Mouse (Mus musculus): ENCODE results near the gene Lrp8. TPM values are rescaled to one million over a fixed set of nuclear protein-coding genes. Genes with fewer than 3 reads are reported as not detected.

Gene Lrp8
- polyA plus RNA-seq, 1 experiment from 2014 or later = 3.4 TPM

DNA sequence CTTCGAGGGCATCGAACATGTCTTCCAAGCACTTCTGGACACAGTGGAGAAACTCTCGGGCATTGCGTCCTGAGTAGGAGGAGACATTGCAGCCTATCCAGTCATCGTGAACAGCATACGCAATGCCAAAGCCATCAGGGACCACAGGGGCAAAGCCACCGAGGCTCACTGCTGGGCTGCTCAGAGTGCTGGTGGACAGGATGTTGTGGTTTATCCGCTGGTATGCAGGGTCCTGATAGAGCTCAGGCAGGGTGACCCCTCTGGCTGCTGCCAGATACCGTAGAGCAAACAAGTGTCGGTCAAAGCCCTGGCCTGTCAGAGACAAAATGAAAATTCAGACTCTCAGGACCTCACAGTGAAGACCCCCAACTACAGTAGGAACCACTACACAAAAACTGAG, 102.2 kb downstream of the Lrp8 start:
- peaks cover 2% of the 10 kb centered on the region; the same call in 1 of the 2 replicates for H3K4me1 ChIP-seq (replicated peaks)
- H3K9ac ChIP-seq = no peak overlapping the region
- H3K27me3 ChIP-seq (replicated peaks) = no peaks in the 10 kb centered on the region
- H3K4me2 ChIP-seq (replicated peaks) = no peak overlapping the region
- H3K27ac ChIP-seq = no peak overlapping the region
- ATAC-seq = no peak
- peaks cover 35% of the 10 kb centered on the region for H3K36me3 ChIP-seq
- H3K9me3 ChIP-seq = no peaks in the 10 kb centered on the region
- H3K4me3 ChIP-seq (replicated peaks) = no peak overlapping the region
- 92% methylated on average over 10 of the region's 10 CpGs for WGBS

DNA sequence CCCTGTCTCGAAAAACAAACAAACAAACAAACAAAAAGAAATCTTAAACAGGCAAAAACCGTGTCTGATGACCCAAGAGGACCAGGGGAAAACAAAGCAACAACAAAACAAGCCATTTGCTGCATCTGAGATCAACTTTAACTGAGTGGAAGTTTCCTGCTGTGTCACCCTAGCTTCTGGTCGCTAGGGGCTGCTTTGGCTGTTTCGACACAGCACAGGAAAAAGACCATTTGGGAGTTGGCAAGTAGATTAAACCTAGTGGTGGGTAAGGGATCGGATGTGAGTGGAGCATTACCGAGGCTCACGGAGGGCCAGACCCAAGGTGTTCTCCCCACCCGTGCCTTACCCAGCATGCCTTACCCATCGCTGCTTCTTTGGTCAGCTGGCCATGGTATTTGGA, 104.5 kb downstream of the Lrp8 start:
- H3K27ac ChIP-seq = no peak overlapping the region
- no peak overlapping the region for H3K4me3 ChIP-seq (replicated peaks)
- no peak overlapping the region for H3K4me2 ChIP-seq (replicated peaks)
- H3K36me3 ChIP-seq = peaks cover 42% of the 10 kb centered on the region
- no peak for ATAC-seq
- WGBS = 90% methylated on average over 9 of the region's 9 CpGs
- H3K9me3 ChIP-seq = no peaks in the 10 kb centered on the region
- H3K27me3 ChIP-seq (replicated peaks) = no peaks in the 10 kb centered on the region
- no peaks in the 10 kb centered on the region for H3K4me1 ChIP-seq (replicated peaks)
- no peak overlapping the region for H3K9ac ChIP-seq

DNA sequence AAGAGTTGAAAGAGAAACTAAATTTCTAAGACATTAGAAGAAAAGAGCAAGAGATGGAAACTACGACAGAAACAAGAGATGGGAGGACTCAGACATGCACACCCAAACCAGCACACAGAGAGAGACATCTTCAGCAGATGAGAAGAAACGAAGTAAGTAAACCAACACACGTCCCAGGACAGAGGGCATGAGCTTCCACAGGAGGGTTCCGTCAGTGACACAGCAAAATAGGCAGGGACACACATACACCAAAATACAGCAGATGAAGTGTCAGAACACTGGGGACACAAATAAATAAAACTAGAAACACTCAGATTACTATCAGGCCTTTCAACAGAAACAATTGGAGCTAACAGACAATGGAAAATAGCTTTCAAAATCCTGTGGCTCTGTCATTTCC, 108.0 kb downstream of the Lrp8 start:
- Histone ChIP-seq H3K27ac (no peak overlapping the region), H3K9me3 (no peaks in the 10 kb centered on the region), H3K4me3 (replicated peaks) (no peak overlapping the region), H3K4me2 (replicated peaks) (no peak overlapping the region), H3K36me3 (peaks cover 53% of the 10 kb centered on the region), H3K27me3 (replicated peaks) (no peaks in the 10 kb centered on the region), H3K9ac (no peak overlapping the region), H3K4me1 (replicated peaks) (no peaks in the 10 kb centered on the region)
- no peak for ATAC-seq
- WGBS = 86% methylated on average over 4 of the region's 4 CpGs

DNA sequence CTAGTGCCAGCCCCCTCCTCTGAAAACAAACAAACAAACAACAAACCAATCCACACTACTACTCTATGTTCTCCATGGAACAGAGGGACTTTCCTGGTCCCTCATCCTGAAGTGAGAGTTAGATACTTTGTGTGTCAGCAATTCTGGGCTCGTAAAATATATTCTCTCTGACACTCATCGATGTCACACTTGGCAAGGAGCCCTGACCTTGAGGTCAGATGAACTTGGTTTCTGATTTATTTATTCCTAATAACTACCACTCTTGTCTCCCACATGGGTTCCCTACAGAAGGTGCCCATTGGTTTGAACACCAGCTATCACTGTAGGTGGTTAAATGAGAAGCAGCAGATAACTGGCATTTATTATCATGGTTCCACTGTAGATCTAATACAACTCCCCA, 118.3 kb downstream of the Lrp8 start:
- Histone ChIP-seq H3K9ac (no peak overlapping the region), H3K36me3 (no peaks in the 10 kb centered on the region), H3K27ac (0 out of 2 replicates have a peak overlapping the region, but pooled peaks have one; percentile 37), H3K4me3 (replicated peaks) (no peak overlapping the region), H3K27me3 (replicated peaks) (no peaks in the 10 kb centered on the region), H3K4me2 (replicated peaks) (no peak overlapping the region), H3K4me1 (replicated peaks) (peaks cover 18% of the 10 kb centered on the region), H3K9me3 (no peaks in the 10 kb centered on the region)
- WGBS = 81% methylated on average over 2 of the region's 2 CpGs
- ATAC-seq = no peak

DNA sequence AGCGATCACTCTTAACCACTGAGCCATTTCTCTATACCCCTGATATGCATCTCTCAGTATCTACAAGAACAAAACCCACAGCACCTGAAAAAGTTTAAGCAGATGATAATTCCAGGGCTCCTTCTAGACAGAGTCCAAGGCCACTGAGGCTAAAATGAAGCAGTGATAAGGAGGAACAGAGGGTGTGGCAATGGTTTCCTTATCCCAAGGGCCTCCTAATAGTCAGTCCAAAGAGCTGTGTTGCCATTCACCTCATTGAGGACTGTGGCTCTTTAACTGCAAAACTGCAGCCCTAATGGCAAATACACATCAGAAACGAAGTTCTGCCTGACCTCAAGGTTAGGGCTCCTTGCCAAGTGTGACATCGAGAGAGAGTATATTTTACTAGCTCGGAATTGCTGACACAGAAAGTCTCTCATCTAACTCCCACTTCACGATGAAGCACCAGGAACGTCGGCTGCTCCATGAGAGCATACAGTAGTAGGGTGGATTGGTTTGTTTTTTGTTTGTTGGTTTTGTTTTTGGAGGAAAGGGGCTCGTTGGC, 119.2 kb downstream of the Lrp8 start:
- Histone ChIP-seq H3K4me2 (replicated peaks) (peak overlapping the region; percentile 64), H3K9ac (no peak overlapping the region), H3K36me3 (no peaks in the 10 kb centered on the region), H3K4me3 (replicated peaks) (no peak overlapping the region), H3K9me3 (no peaks in the 10 kb centered on the region), H3K27me3 (replicated peaks) (no peaks in the 10 kb centered on the region), H3K4me1 (replicated peaks) (peaks cover 18% of the 10 kb centered on the region), H3K27ac (peak overlapping the region; percentile 59)
- ATAC-seq = peak; percentile 55
- WGBS = 47% methylated on average over 8 of the region's 8 CpGs

DNA sequence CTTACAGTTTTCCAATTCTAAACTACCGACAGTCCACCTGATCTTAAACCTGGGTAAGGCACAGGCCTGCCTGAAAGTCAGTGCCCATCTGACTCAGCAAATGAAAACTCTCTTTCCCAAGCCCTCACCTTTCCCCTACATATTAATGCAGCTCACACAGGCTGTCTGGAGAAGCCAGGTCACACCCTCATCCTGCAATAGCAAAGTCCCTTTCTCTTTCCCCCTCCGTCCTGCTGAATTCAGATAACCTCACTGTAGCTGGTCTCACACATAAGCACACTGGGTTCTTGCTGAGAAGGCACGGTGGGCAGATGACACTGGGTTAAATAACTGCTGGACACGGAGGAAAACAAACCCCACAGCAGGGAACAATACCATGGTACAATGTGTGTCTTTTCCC, 119.9 kb downstream of the Lrp8 start:
- Histone ChIP-seq H3K4me2 (replicated peaks) (peak overlapping the region; percentile 64), H3K9me3 (no peaks in the 10 kb centered on the region), H3K27me3 (replicated peaks) (no peaks in the 10 kb centered on the region), H3K9ac (0 out of 2 replicates have a peak overlapping the region, but pooled peaks have one; percentile 32), H3K4me1 (replicated peaks) (peaks cover 18% of the 10 kb centered on the region), H3K4me3 (replicated peaks) (peak overlapping the region; percentile 65), H3K27ac (peak overlapping the region; percentile 59), H3K36me3 (no peaks in the 10 kb centered on the region)
- WGBS = 51% methylated on average over 4 of the region's 4 CpGs
- ATAC-seq = peak; percentile 63

DNA sequence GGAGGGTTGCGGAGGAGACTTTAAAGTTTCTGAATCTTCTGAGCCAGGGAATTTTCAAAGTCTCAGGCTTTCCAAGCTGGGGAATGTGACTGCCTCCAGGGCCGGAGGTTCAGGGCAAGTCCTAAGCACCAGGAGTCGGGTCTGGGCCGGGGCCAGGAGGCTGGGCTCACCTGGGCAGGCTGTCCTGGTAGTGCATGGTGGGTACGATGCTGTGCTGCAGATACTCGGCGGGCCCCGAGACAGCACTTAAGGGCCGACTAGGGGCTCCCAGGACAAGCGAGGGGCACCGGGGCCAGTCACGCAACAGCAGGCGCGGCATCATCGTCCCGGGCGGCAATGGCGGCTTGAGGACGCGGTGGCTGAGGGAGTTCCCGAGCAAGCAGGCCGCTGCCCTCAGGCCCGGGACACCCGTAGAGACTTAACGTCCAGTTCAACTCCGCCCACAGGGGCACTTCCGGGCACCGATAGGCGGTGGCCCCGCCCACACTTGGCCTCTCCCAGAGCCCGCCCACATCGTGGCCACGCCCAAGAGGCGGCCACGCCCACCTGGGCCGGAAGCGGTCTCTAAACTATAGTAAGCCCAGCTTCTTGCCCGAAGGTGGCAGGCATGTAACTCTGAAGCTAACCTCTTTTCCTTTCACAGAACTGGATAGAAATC, 121.2 kb downstream of the Lrp8 start, which contains the start of gene Cpt2:
Cpt2 (minus strand) TSS at position 466 of the 658 bp plus-strand sequence.
- peak within 1 kb of the TSS; percentile 82 for H3K27ac ChIP-seq
- no peaks in the 10 kb centered on the region for H3K36me3 ChIP-seq
- peak; percentile 96 for ATAC-seq
- peak within 1 kb of the TSS; percentile 65 for H3K4me3 ChIP-seq (replicated peaks)
- WGBS = under 1% methylated on average over 38 of the region's 38 CpGs
- peak within 1 kb of the TSS; percentile 75 for H3K9ac ChIP-seq
- H3K9me3 ChIP-seq = no peaks in the 10 kb centered on the region
- H3K27me3 ChIP-seq (replicated peaks) = no peaks in the 10 kb centered on the region
- peaks cover 18% of the 10 kb centered on the region for H3K4me1 ChIP-seq (replicated peaks)
- H3K4me2 ChIP-seq (replicated peaks) = peak within 1 kb of the TSS; percentile 64

DNA sequence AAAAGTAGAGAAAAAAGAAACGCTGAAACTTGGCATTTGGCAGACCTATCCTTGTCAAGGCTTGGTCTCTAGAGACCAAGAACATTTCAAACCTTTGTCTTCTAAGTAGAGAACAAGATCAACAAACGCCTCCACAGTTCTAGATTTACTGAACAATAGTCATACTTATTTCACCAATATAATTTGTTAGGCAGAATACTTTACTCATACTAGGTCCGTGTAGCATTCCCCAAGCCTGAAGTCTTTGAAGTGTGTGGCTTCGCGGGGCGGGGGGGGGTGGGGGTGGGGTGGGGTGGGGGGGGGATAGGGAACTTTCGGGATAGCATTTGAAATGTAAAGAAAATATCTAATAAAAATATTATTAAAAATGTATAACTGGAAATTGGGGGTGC, 121.7 kb downstream of the Lrp8 start:
- H3K36me3 ChIP-seq = no peaks in the 10 kb centered on the region
- H3K27ac ChIP-seq = peak overlapping the region; percentile 15; the same call in 1 of the 2 replicates
- no peak overlapping the region for H3K9ac ChIP-seq
- peak; percentile 6; the same call in 1 of the 2 replicates for ATAC-seq
- H3K4me3 ChIP-seq (replicated peaks) = peak overlapping the region; percentile 65
- H3K4me1 ChIP-seq (replicated peaks) = peaks cover 18% of the 10 kb centered on the region
- WGBS = 50% methylated on average over 7 of the region's 7 CpGs
- no peaks in the 10 kb centered on the region for H3K9me3 ChIP-seq
- no peaks in the 10 kb centered on the region for H3K27me3 ChIP-seq (replicated peaks)
- H3K4me2 ChIP-seq (replicated peaks) = peak overlapping the region; percentile 64

Other genes with a start within 250 kb of the Lrp8 start
- gene Dmrtb1, start 118.0 kb upstream of the Lrp8 start, polyA plus RNA-seq (2015; fragmentation: Nextera tagmentation; extraction: Ambion mirVana) = not detected in 2 replicates
- 160 and 194 TPM in 2 replicates for gene Magoh, start 77.5 kb downstream of the Lrp8 start, polyA plus RNA-seq (2015; fragmentation: Nextera tagmentation; extraction: Ambion mirVana)
- 106 and 109 TPM in 2 replicates for gene 0610037L13Rik, start 87.6 kb downstream of the Lrp8 start, polyA plus RNA-seq (2015; fragmentation: Nextera tagmentation; extraction: Ambion mirVana)
- 106 TPM in 2 replicates for gene Cpt2, start 121.3 kb downstream of the Lrp8 start, polyA plus RNA-seq (2015; fragmentation: Nextera tagmentation; extraction: Ambion mirVana)
- gene Slc1a7, start 166.1 kb downstream of the Lrp8 start, polyA plus RNA-seq (2015; fragmentation: Nextera tagmentation; extraction: Ambion mirVana) = 0.11 and 0.15 TPM in 2 replicates